Mouse (Mus musculus) stomach, postnatal 0 days (tissue): ENCODE measurements around the gene Hspa12b.

Source experiments
- CTCF ChIP-seq: IDR thresholded peaks from 2 replicates; pipeline ENCODE4 v1.5.1; 2016; ENCODE audit warnings: antibody characterized with exemption, low read depth, mild to moderate bottlenecking, moderate library complexity
- EP300 ChIP-seq: optimal IDR thresholded peaks from 2 replicates; pipeline ENCODE3; 2016; ENCODE audit warnings: antibody characterized with exemption

GRCm38 (mm10) chr2:131149254-131149578, 22.1 kb downstream of the Hspa12b start:
- TF ChIP-seq CTCF (no peak), EP300 (no peak)
